Mouse (Mus musculus): ENCODE results near the gene Nlgn1. TPM values are rescaled to one million over a fixed set of nuclear protein-coding genes. Genes with fewer than 3 reads are reported as not detected.

The Nlgn1 gene
- polyA plus RNA-seq, 1 experiment from 2014 or later = 0.50 TPM

- no peaks in the 10 kb centered on the region for H3K4me1 ChIP-seq (ENCODE audit: insufficient read depth, low read depth, low read length)
Observed at GRCm38 (mm10) chr3:25775437-25775836, 556.8 kb downstream of the Nlgn1 start.

GRCm38 (mm10) chr3:25773908-25774307 lies 558.4 kb downstream of the Nlgn1 start:
- DNase-seq (ENCODE audit: low spot score) (no peak), ATAC-seq (no peak)
- Histone ChIP-seq H3K27ac (ENCODE audit: low read length) (no peak overlapping the region), H3K9me3 (ENCODE audit: low read length) (no peaks in the 10 kb centered on the region), H3K4me1 (ENCODE audit: insufficient read depth, low read depth, low read length) (no peaks in the 10 kb centered on the region), H3K4me3 (ENCODE audit: low read depth, low read length) (no peak overlapping the region), H3K27me3 (replicated peaks; ENCODE audit: insufficient read depth, low read length) (no peaks in the 10 kb centered on the region), H3K9ac (replicated peaks; ENCODE audit: low read depth) (no peak overlapping the region), H3K36me3 (ENCODE audit: insufficient read depth, low read length) (no peaks in the 10 kb centered on the region), H3K4me2 (replicated peaks; ENCODE audit: low read depth, low read length) (no peak overlapping the region)
- TF ChIP-seq EP300 (IDR thresholded peaks at IDR 0.05) (no peak), CTCF (IDR thresholded peaks at IDR 0.05) (no peak)
- 58% methylated on average over 4 of the region's 4 CpGs for WGBS

More at GRCm38 (mm10) chr3:25775437-25775836, 556.8 kb downstream of the Nlgn1 start:
- Histone ChIP-seq H3K9ac (replicated peaks; ENCODE audit: low read depth) (no peak overlapping the region), H3K36me3 (ENCODE audit: insufficient read depth, low read length) (no peaks in the 10 kb centered on the region), H3K27me3 (replicated peaks; ENCODE audit: insufficient read depth, low read length) (no peaks in the 10 kb centered on the region), H3K9me3 (ENCODE audit: low read length) (no peaks in the 10 kb centered on the region), H3K27ac (ENCODE audit: low read length) (no peak overlapping the region), H3K4me3 (ENCODE audit: low read depth, low read length) (no peak overlapping the region), H3K4me2 (replicated peaks; ENCODE audit: low read depth, low read length) (no peak overlapping the region)
- ATAC-seq = no peak
- 74% methylated on average over 6 of the region's 6 CpGs for WGBS
- DNase-seq (ENCODE audit: low spot score) = no peak
- no peak for TF ChIP-seq CTCF (IDR thresholded peaks at IDR 0.05)
- TF ChIP-seq EP300 (IDR thresholded peaks at IDR 0.05) = no peak

GRCm38 (mm10) chr3:25773467-25773866 lies 558.8 kb downstream of the Nlgn1 start:
- H3K27ac ChIP-seq (ENCODE audit: low read length) = no peak overlapping the region
- no peak overlapping the region for H3K9ac ChIP-seq (replicated peaks; ENCODE audit: low read depth)
- no peaks in the 10 kb centered on the region for H3K4me1 ChIP-seq (ENCODE audit: insufficient read depth, low read depth, low read length)
- no peaks in the 10 kb centered on the region for H3K36me3 ChIP-seq (ENCODE audit: insufficient read depth, low read length)
- ATAC-seq (no peak), DNase-seq (ENCODE audit: low spot score) (no peak)
- no peak for TF ChIP-seq CTCF (IDR thresholded peaks at IDR 0.05)
- TF ChIP-seq EP300 (IDR thresholded peaks at IDR 0.05) = no peak
- H3K4me2 ChIP-seq (replicated peaks; ENCODE audit: low read depth, low read length) = no peak overlapping the region
- H3K9me3 ChIP-seq (ENCODE audit: low read length) = no peaks in the 10 kb centered on the region
- H3K4me3 ChIP-seq (ENCODE audit: low read depth, low read length) = no peak overlapping the region
- no peaks in the 10 kb centered on the region for H3K27me3 ChIP-seq (replicated peaks; ENCODE audit: insufficient read depth, low read length)

GRCm38 (mm10) chr3:25763689-25764088 lies 568.6 kb downstream of the Nlgn1 start:
- no peak overlapping the region for H3K27ac ChIP-seq (ENCODE audit: low read length)
- no peaks in the 10 kb centered on the region for H3K27me3 ChIP-seq (replicated peaks; ENCODE audit: insufficient read depth, low read length)
- 78% methylated on average over 4 of the region's 4 CpGs for WGBS
- no peak overlapping the region for H3K4me2 ChIP-seq (replicated peaks; ENCODE audit: low read depth, low read length)
- H3K9me3 ChIP-seq (ENCODE audit: low read length) = no peaks in the 10 kb centered on the region
- H3K4me1 ChIP-seq (ENCODE audit: insufficient read depth, low read depth, low read length) = no peaks in the 10 kb centered on the region
- no peaks in the 10 kb centered on the region for H3K36me3 ChIP-seq (ENCODE audit: insufficient read depth, low read length)
- H3K9ac ChIP-seq (replicated peaks; ENCODE audit: low read depth) = no peak overlapping the region
- DNase-seq (ENCODE audit: low spot score) (no peak), ATAC-seq (no peak)
- TF ChIP-seq CTCF (IDR thresholded peaks at IDR 0.05) (no peak), EP300 (IDR thresholded peaks at IDR 0.05) (no peak)
- H3K4me3 ChIP-seq (ENCODE audit: low read depth, low read length) = no peak overlapping the region

- no peak overlapping the region for H3K4me2 ChIP-seq (replicated peaks; ENCODE audit: low read depth, low read length)
- H3K27me3 ChIP-seq (replicated peaks; ENCODE audit: insufficient read depth, low read length) = no peaks in the 10 kb centered on the region
- DNase-seq (ENCODE audit: low spot score) (no peak), ATAC-seq (no peak)
- H3K27ac ChIP-seq (ENCODE audit: low read length) = no peak overlapping the region
- 86% methylated on average over 2 of the region's 2 CpGs for WGBS
- H3K4me1 ChIP-seq (ENCODE audit: insufficient read depth, low read depth, low read length) = no peaks in the 10 kb centered on the region
- H3K4me3 ChIP-seq (ENCODE audit: low read depth, low read length) = no peak overlapping the region
- H3K9me3 ChIP-seq (ENCODE audit: low read length) = no peaks in the 10 kb centered on the region
- TF ChIP-seq CTCF (IDR thresholded peaks at IDR 0.05) = no peak
- no peak for TF ChIP-seq EP300 (IDR thresholded peaks at IDR 0.05)
- H3K36me3 ChIP-seq (ENCODE audit: insufficient read depth, low read length) = no peaks in the 10 kb centered on the region
- H3K9ac ChIP-seq (replicated peaks; ENCODE audit: low read depth) = no peak overlapping the region
Observed at GRCm38 (mm10) chr3:25757813-25758212, 574.4 kb downstream of the Nlgn1 start.

GRCm38 (mm10) chr3:25724111-25724510 lies 608.1 kb downstream of the Nlgn1 start:
- 60% methylated on average over 1 of the region's 1 CpGs for WGBS
- Histone ChIP-seq H3K4me2 (replicated peaks; ENCODE audit: low read depth, low read length) (no peak overlapping the region), H3K27ac (ENCODE audit: low read length) (no peak overlapping the region), H3K4me3 (ENCODE audit: low read depth, low read length) (no peak overlapping the region), H3K9ac (replicated peaks; ENCODE audit: low read depth) (no peak overlapping the region), H3K36me3 (ENCODE audit: insufficient read depth, low read length) (no peaks in the 10 kb centered on the region), H3K4me1 (ENCODE audit: insufficient read depth, low read depth, low read length) (no peaks in the 10 kb centered on the region), H3K27me3 (replicated peaks; ENCODE audit: insufficient read depth, low read length) (no peaks in the 10 kb centered on the region), H3K9me3 (ENCODE audit: low read length) (no peaks in the 10 kb centered on the region)
- TF ChIP-seq CTCF (IDR thresholded peaks at IDR 0.05) (no peak), EP300 (IDR thresholded peaks at IDR 0.05) (no peak)
- ATAC-seq = no peak
- no peak for DNase-seq (ENCODE audit: low spot score)

GRCm38 (mm10) chr3:25721464-25721863 lies 610.8 kb downstream of the Nlgn1 start:
- H3K9me3 ChIP-seq (ENCODE audit: low read length) = no peaks in the 10 kb centered on the region
- no peak for DNase-seq (ENCODE audit: low spot score)
- no peak overlapping the region for H3K4me2 ChIP-seq (replicated peaks; ENCODE audit: low read depth, low read length)
- H3K27me3 ChIP-seq (replicated peaks; ENCODE audit: insufficient read depth, low read length) = no peaks in the 10 kb centered on the region
- no peak overlapping the region for H3K9ac ChIP-seq (replicated peaks; ENCODE audit: low read depth)
- H3K4me1 ChIP-seq (ENCODE audit: insufficient read depth, low read depth, low read length) = no peaks in the 10 kb centered on the region
- H3K27ac ChIP-seq (ENCODE audit: low read length) = no peak overlapping the region
- WGBS = 75% methylated on average over 5 of the region's 5 CpGs
- no peak overlapping the region for H3K4me3 ChIP-seq (ENCODE audit: low read depth, low read length)
- no peak for TF ChIP-seq CTCF (IDR thresholded peaks at IDR 0.05)
- TF ChIP-seq EP300 (IDR thresholded peaks at IDR 0.05) = no peak
- H3K36me3 ChIP-seq (ENCODE audit: insufficient read depth, low read length) = no peaks in the 10 kb centered on the region
- ATAC-seq = no peak

All from lung, postnatal 0 days (tissue).